Mouse (Mus musculus) embryonic facial prominence, embryonic 13.5 days (tissue): ENCODE data around the gene Bicc1. TPM values are rescaled to one million over a fixed set of nuclear protein-coding genes. Genes with fewer than 3 reads are reported as not detected.

Experiments
- ATAC-seq: fragments of 200-750 bp; cut with Nextera tagmentation; 2 replicates; pipeline ENCODE4 v1.8.0; 2017; ENCODE audit warnings: low read depth; ENCODE audit not compliant: insufficient number of reproducible peaks, insufficient read depth, low FRiP score, low TSS enrichment
- H3K27ac ChIP-seq: fragments of 300-500 bp; sonication (generic); 2 replicates; pipeline ENCODE4 v1.5.1; 2015; ENCODE audit warnings: moderate library complexity, mild to moderate bottlenecking, inconsistent platforms
- H3K27me3 ChIP-seq: fragments of 300-500 bp; sonication (generic); 2 replicates; pipeline ENCODE4 v1.6.1; 2015; ENCODE audit warnings: mild to moderate bottlenecking, inconsistent platforms
- H3K36me3 ChIP-seq: fragments of 300-500 bp; sonication (generic); 2 replicates; pipeline ENCODE4 v1.6.1; 2015; ENCODE audit warnings: mild to moderate bottlenecking, inconsistent platforms
- H3K4me1 ChIP-seq: fragments of 300-500 bp; sonication (generic); 2 replicates; pipeline ENCODE4 v1.6.1; 2015; ENCODE audit warnings: inconsistent platforms
- H3K4me2 ChIP-seq: fragments of 300-500 bp; sonication (generic); 2 replicates; pipeline ENCODE4 v1.6.1; 2015; ENCODE audit warnings: moderate library complexity, mild to moderate bottlenecking, inconsistent platforms
- H3K4me3 ChIP-seq: fragments of 300-500 bp; sonication (generic); 2 replicates; pipeline ENCODE4 v1.5.1; 2015; ENCODE audit warnings: mild to moderate bottlenecking, inconsistent platforms
- H3K9ac ChIP-seq: fragments of 300-500 bp; sonication (generic); 2 replicates; pipeline ENCODE4 v1.6.1; 2015; ENCODE audit warnings: mild to moderate bottlenecking, inconsistent platforms
- H3K9me3 ChIP-seq: fragments of 300-500 bp; sonication (generic); 2 replicates; pipeline ENCODE4 v1.6.1; 2016; ENCODE audit warnings: inconsistent platforms
- WGBS: fragments of 180-500 bp; shearing (Covaris S2); methylation state at CpG from one replicate; pipeline ENCODE4 v1.1.7; 2015; ENCODE audit warnings: mixed read lengths; 5-methylcytosine and 5-hydroxymethylcytosine counted together
- polyA plus RNA-seq: library from polyadenylated mRNA; unstranded; fragments of >200 nt; fragmentation: Nextera tagmentation; extraction: Ambion mirVana; gene quantifications from 2 replicates; pipeline ENCODE4 v1.2.1, GENCODE M21; 2015

The Bicc1 gene
- polyA plus RNA-seq, 1 experiment from 2014 or later = 25.9 TPM

DNA sequence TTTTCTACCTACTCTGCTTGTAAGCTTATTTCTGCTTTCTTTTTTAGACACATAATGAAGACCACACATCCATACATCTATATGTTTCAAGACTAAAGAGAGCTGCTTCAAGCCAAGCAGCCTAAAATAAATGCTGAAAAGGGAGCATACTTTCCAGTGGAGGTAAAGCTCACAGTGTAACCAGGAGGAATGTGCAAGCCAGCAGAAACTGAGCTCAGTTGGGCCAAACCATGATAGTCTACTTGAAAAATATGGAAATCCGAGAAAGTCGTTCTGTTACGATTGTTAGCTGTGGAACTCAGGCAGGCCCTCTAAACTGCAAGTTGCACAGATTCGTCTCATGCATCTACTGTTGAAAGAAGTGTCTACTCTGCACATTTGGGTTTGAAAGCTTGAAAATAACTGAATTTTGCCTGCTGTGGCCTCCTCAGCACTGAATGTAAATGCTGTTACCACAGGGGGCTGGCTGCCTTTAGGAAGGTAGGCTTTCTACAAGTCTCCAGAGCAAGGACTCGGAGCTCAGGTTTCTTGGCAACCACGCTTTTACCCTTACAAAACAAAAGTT lies 19.1 kb downstream of the Bicc1 start:
- no peak for ATAC-seq

DNA sequence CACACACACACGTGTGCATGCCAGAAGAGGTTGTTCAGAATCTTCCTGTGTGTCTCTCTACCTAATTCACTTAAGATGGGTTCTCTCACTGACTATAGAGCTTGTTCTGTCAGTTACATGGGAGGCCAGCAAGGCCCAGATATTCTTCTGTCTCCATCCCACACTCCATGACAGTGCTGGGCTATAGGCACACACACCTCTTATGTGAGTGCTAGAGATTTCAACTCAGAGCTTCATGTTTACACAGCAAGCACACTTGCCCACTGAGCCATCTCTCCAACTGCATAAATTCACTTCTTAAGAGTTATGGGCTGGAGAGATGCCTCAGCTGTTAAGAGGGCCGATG lies 20.7 kb downstream of the Bicc1 start:
- WGBS = 76% methylated on average over 2 of the region's 2 CpGs
- no peaks in the 10 kb centered on the region for H3K27me3 ChIP-seq
- no peak for ATAC-seq
- no peak overlapping the region for H3K4me3 ChIP-seq
- peaks cover 47% of the 10 kb centered on the region for H3K4me1 ChIP-seq
- no peaks in the 10 kb centered on the region for H3K36me3 ChIP-seq
- no peak overlapping the region for H3K4me2 ChIP-seq
- H3K9ac ChIP-seq = no peak overlapping the region
- peaks cover 5% of the 10 kb centered on the region; the same call in 1 of the 2 replicates for H3K9me3 ChIP-seq
- H3K27ac ChIP-seq = peak overlapping the region; percentile 78

More for the DNA sequence above, 19.1 kb downstream of the Bicc1 start:
- peaks cover 40% of the 10 kb centered on the region for H3K4me1 ChIP-seq
- no peaks in the 10 kb centered on the region for H3K27me3 ChIP-seq
- H3K9ac ChIP-seq = no peak overlapping the region
- H3K36me3 ChIP-seq = no peaks in the 10 kb centered on the region
- H3K27ac ChIP-seq = peak overlapping the region; percentile 80
- peaks cover 5% of the 10 kb centered on the region; the same call in 1 of the 2 replicates for H3K9me3 ChIP-seq
- 50% methylated on average over 6 of the region's 6 CpGs for WGBS
- no peak overlapping the region for H3K4me3 ChIP-seq
- no peak overlapping the region for H3K4me2 ChIP-seq

DNA sequence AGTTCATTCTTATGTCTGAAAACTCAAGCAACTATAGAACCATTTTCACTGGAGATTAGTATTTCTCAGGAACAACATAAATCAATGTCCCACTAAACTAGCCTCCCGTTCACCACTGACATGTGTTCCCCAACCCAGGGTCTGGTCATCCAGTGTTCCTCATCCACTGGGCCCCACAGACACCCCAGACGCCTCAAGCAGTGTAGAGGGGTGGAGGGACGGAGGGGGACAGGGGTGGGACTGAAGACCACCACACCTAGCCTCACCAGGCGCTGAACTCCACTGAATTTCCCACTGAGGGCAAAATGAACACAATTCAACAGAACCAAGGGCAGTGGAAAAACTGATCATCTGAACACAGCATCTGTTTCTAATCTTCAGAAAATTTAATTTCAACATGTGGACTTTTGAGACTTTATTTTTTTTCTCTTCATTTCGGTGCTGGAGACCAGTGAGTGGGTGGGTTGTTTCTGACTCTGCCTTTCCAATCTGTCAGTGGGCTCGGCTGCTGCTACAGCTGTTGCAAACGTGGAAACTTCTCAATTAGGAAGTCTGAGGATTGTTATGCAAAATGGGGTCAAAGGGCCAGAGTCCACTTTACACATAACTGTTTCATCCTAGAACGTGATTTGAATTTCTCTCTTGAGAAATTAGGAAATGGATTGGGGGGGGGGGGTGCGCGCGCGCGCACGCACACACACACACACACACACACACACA lies 21.2 kb downstream of the Bicc1 start:
- H3K4me3 ChIP-seq = no peak overlapping the region
- H3K27ac ChIP-seq = peak overlapping the region; percentile 78
- peaks cover 3% of the 10 kb centered on the region; the same call in 1 of the 2 replicates for H3K9me3 ChIP-seq
- no peak for ATAC-seq
- WGBS = 59% methylated on average over 14 of the region's 14 CpGs
- no peak overlapping the region for H3K9ac ChIP-seq
- H3K27me3 ChIP-seq = no peaks in the 10 kb centered on the region
- no peak overlapping the region for H3K4me2 ChIP-seq
- H3K36me3 ChIP-seq = no peaks in the 10 kb centered on the region
- H3K4me1 ChIP-seq = peaks cover 47% of the 10 kb centered on the region

DNA sequence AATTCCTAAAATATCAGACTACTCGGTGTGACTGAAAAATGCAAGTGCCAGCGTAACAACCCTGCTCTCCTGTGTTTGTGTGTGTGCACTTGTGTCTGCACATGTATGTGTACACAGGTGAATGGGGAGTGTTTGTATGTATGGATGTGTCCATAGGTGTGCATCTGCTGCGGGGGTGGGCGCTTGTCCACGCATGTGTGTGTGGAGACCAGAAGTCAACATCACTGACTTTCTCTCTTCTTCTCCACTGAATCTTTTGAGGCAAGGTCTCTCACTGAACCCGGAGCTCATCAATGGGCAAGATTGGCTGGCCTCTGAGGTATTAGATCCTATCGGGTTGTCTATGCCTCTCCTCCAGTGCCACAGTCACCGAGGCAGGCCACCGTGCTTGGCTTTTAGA lies 21.9 kb downstream of the Bicc1 start:
- ATAC-seq = no peak
- WGBS = 92% methylated on average over 9 of the region's 9 CpGs

DNA sequence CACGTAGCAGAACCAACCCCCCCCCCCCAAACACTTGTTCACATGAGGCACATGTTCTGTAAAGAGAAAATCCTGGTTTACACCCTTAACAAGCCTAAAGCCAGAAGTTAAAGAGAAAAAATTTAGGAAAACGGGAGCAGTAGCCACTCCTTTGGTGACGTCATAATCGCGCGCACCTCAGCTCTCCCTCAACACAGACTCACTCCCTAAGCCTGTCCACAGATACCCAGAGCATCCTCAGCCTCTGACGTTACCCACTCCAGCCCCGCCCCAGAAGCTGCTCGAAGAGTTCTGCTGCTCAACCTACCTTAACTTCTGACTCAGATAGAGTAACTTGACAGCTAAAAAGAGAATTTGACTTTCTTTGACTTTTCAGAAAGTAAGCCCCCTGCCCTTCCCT lies 28.2 kb downstream of the Bicc1 start:
- 71% methylated on average over 9 of the region's 9 CpGs for WGBS
- no peak for ATAC-seq

More for the DNA sequence above, 21.9 kb downstream of the Bicc1 start:
- Histone ChIP-seq H3K36me3 (no peaks in the 10 kb centered on the region), H3K9me3 (peaks cover 1% of the 10 kb centered on the region; the same call in 1 of the 2 replicates), H3K4me3 (no peak overlapping the region), H3K4me2 (no peak overlapping the region), H3K9ac (no peak overlapping the region), H3K27me3 (no peaks in the 10 kb centered on the region), H3K27ac (no peak overlapping the region), H3K4me1 (peaks cover 47% of the 10 kb centered on the region)

DNA sequence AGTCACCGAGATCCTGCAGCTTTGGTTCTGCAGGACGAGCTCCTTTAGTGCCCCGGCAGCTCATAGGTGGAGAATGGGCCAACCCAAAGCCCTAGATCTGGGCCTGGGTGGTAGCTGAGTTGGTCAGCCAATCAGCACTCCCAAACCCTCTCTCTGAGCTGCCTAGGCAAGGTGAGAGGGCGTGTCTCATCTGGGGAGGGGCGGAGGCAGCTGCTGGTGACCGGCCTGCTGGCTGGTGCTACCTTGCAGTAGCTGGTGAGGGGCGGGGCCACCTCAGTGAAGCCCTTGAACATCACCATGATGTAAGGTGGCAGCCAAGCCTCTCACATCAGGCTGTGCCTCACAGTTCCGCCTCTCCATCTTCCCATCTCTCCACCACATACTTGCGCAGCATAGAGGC lies 29.2 kb downstream of the Bicc1 start:
- Histone ChIP-seq H3K4me2 (no peak overlapping the region), H3K27me3 (no peaks in the 10 kb centered on the region), H3K4me1 (peaks cover 11% of the 10 kb centered on the region), H3K36me3 (no peaks in the 10 kb centered on the region), H3K9me3 (no peaks in the 10 kb centered on the region), H3K9ac (no peak overlapping the region), H3K4me3 (no peak overlapping the region), H3K27ac (no peak overlapping the region)
- 48% methylated on average over 9 of the region's 9 CpGs for WGBS
- ATAC-seq = no peak

More for the DNA sequence above, 28.2 kb downstream of the Bicc1 start:
- Histone ChIP-seq H3K27ac (no peak overlapping the region), H3K4me3 (no peak overlapping the region), H3K36me3 (no peaks in the 10 kb centered on the region), H3K4me1 (peaks cover 19% of the 10 kb centered on the region), H3K9me3 (no peaks in the 10 kb centered on the region), H3K4me2 (no peak overlapping the region), H3K27me3 (no peaks in the 10 kb centered on the region), H3K9ac (no peak overlapping the region)

DNA sequence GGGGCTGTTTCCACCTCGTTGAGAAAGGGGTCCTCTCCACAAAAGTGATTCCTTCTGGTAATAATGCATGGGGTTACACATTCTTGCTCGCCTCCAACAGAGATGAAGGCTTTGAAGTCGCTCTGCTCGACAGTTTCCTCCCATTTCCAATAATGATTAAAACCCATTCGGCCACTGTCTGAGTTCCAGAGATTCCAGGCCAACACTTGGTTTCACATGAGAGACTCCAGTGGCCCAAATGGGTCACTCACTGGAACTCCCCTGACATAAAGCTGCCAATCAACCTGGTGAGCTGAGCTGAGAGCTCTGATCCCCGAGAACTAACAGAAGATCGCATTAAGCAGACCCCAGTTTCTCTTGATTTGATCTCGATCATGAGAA lies 31.6 kb downstream of the Bicc1 start:
- H3K36me3 ChIP-seq = no peaks in the 10 kb centered on the region
- H3K4me2 ChIP-seq = no peak overlapping the region
- H3K9ac ChIP-seq = no peak overlapping the region
- no peaks in the 10 kb centered on the region for H3K27me3 ChIP-seq
- no peaks in the 10 kb centered on the region for H3K9me3 ChIP-seq
- H3K27ac ChIP-seq = no peak overlapping the region
- ATAC-seq = no peak
- WGBS = 63% methylated on average over 8 of the region's 8 CpGs
- no peak overlapping the region for H3K4me3 ChIP-seq
- H3K4me1 ChIP-seq = peaks cover 4% of the 10 kb centered on the region; the same call in 1 of the 2 replicates

DNA sequence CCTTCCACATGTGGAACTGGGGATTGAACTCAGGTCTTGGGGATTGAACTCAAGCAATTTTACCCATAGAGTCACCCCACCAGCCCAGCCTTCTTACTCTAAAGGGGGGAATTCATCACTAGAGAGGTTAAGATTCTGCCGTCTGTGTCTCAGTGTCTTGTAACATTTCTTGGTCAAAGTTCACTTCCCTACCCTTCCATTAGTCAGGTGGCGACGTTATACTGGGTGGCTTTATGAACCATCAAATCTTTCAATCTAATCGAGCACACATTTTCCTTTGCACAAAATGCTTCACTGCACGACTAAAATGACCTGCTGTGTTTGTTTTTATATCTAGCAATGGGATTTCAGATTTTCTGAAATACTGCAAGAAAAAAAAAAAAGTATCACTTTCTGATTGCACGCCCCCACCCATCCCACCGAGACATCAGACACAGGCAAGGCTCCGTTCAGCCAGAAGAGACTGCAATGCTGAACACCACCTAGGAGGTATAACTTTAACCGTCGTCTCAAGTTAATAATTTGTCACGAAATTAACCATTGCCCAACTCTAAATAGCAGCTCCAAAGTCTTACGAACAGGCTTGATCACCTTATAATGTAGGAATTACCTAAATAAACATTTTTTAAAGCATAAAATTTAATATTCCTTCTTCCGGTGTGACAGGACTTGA lies 32.1 kb downstream of the Bicc1 start:
- no peak overlapping the region for H3K4me2 ChIP-seq
- no peak overlapping the region for H3K27ac ChIP-seq
- WGBS = 71% methylated on average over 13 of the region's 13 CpGs
- H3K9ac ChIP-seq = no peak overlapping the region
- no peak for ATAC-seq
- peaks cover 4% of the 10 kb centered on the region; the same call in 1 of the 2 replicates for H3K4me1 ChIP-seq
- no peaks in the 10 kb centered on the region for H3K27me3 ChIP-seq
- no peak overlapping the region for H3K4me3 ChIP-seq
- no peaks in the 10 kb centered on the region for H3K9me3 ChIP-seq
- H3K36me3 ChIP-seq = no peaks in the 10 kb centered on the region

DNA sequence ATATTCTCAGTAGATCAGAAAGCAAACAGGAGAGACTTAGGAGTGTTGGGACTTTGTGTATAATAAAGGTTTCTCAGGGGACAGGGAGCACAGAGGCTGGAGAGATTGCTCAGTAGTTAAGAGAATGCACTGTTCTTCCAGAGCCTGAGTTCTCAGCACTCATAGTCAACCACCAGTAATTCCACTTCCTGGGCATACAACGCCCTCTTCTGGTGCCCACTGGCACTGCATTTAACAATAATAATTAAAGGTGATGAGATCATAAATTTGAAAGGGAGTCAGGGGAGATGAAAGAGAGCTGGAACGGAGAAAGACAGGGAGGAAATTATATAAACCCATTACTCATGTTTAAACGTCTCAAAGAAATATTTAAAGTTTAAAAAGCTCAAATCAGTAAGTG lies 35.5 kb downstream of the Bicc1 start:
- Histone ChIP-seq H3K36me3 (no peaks in the 10 kb centered on the region), H3K4me2 (no peak overlapping the region), H3K4me3 (no peak overlapping the region), H3K27me3 (no peaks in the 10 kb centered on the region), H3K4me1 (peaks cover 20% of the 10 kb centered on the region), H3K9ac (no peak overlapping the region), H3K27ac (no peak overlapping the region), H3K9me3 (no peaks in the 10 kb centered on the region)
- no peak for ATAC-seq
- 43% methylated on average over 3 of the region's 3 CpGs for WGBS

DNA sequence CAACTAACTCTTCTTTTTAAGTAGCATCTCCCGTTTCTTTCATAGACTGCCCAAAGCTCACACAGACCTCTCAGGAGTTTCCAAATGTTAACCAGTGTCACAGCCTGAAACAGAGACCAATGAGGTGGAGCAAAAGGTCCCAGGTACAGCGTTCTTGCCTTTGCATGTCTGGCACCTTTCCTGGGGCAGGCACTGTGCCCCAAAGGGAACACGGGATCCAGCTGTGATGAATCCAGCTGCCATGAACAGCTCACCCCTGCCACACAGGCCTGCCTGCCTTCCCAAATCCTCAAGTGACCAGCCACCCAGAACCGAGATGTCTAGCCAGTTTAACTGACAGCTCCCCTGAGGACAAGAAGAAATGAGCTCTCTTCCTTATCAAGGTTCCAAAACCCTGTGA lies 36.1 kb downstream of the Bicc1 start:
- Histone ChIP-seq H3K9ac (no peak overlapping the region), H3K4me3 (no peak overlapping the region), H3K4me2 (no peak overlapping the region), H3K27ac (no peak overlapping the region), H3K4me1 (peaks cover 26% of the 10 kb centered on the region), H3K9me3 (no peaks in the 10 kb centered on the region), H3K36me3 (no peaks in the 10 kb centered on the region), H3K27me3 (no peaks in the 10 kb centered on the region)
- 68% methylated on average over 4 of the region's 4 CpGs for WGBS
- ATAC-seq = no peak

DNA sequence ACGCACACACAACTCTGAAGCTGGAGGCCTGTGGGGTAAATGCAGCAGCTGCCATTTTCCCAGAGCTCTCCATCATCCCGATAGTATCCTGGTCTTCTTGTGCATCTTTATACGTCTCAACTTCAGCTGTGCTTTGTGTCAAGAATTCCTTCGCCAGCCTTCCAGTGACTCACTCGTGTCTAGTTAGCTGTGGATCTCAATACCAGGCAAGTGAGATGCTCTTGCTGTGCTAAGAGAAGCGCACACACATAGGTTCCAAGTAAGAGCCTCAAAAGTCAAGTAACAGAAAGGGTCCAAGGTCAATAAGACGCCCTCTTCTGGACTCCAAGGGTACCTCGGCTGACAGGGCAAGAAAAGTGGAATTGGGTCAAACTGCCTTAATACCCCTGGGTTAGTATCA lies 37.0 kb downstream of the Bicc1 start:
- Histone ChIP-seq H3K27me3 (no peaks in the 10 kb centered on the region), H3K36me3 (no peaks in the 10 kb centered on the region), H3K9ac (no peak overlapping the region), H3K4me1 (peaks cover 35% of the 10 kb centered on the region), H3K9me3 (no peaks in the 10 kb centered on the region), H3K27ac (no peak overlapping the region), H3K4me3 (no peak overlapping the region), H3K4me2 (no peak overlapping the region)
- WGBS = 80% methylated on average over 8 of the region's 8 CpGs
- ATAC-seq = no peak

DNA sequence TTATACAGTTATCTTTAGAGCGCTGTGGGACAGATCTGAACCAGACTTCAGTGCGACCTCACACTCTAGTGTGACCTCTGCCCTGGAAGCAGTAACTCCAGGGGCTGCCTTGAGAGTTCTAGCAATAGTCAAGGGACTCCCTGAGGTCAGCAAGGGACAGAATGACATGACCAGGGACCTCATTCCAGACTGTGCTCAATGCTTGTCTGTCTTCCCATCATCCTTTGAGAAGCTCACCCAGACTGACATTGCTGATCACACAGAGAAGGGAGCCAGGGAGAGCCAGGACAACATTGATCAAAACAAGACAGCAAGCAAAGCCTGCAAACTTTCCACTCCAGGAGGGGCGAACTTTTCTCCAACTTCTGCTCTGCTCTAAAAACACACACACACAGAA lies 38.7 kb downstream of the Bicc1 start:
- Histone ChIP-seq H3K27ac (no peak overlapping the region), H3K4me2 (no peak overlapping the region), H3K27me3 (no peaks in the 10 kb centered on the region), H3K9ac (no peak overlapping the region), H3K4me1 (peaks cover 37% of the 10 kb centered on the region), H3K9me3 (no peaks in the 10 kb centered on the region), H3K36me3 (no peaks in the 10 kb centered on the region), H3K4me3 (no peak overlapping the region)
- ATAC-seq = no peak
- WGBS = 86% methylated on average over 3 of the region's 3 CpGs
